ENCODE assay signal across 19 mouse cellular contexts in the genomic region with DNA sequence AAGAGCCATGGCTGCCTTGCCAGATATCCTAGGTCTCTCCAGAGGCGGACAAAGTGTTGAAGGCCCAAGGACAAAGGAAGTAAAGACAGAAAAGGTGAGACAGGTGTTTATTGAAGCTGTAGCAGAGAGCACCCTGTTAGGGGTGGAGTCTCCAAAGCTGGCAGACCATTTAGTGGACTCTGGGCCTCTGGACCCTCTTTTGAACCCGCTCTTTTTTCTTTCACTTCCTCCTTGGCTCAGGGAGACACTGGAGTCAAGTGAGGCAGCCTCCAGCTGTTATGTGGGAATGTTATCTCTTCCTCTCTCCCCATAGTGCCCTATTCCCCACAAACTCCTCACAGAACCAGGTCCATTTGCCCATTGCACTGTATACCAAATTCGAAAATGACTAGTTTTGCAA. TPM values are rescaled to one million over a fixed set of nuclear protein-coding genes. Genes with fewer than 3 reads are reported as not detected.
DNase-seq lines count a peak whose midpoint lies in the region; ATAC-seq and TF ChIP-seq lines count a peak whose summit lies in the region.
"Had no signal": no experiment of that assay in that cellular context is flagged by ENCODE, and none has a peak within 500 bp of the region (broad histone marks: within the 10 kb centered on the region; RNA-seq: fewer than 3 reads in every experiment).

No protein-coding gene starts in this region.

- peak overlapping the region; percentile 63 to 73 for H3K27ac ChIP-seq in heart, embryonic 14.5 days (replicated peaks in 1 of 2; ENCODE audit: control insufficient read depth in 1 of 2, insufficient read depth in 1 of 2, low read depth in 2 of 2, low read length in 2 of 2)
- peak overlapping the region; percentile 45 for H3K27ac ChIP-seq in liver, postnatal 0 days (ENCODE audit: low read depth)
- no peak overlapping the region for H3K27ac ChIP-seq in liver, embryonic 12.5 days
- H3K27ac ChIP-seq in heart, embryonic 15.5 days = peak overlapping the region; percentile 46
- H3K27ac ChIP-seq in intestine, embryonic 15.5 days = 0 out of 2 replicates have a peak overlapping the region, but pooled peaks have one; percentile 14
- H3K27ac ChIP-seq: midbrain, embryonic 10.5 days; neural tube, embryonic 15.5 days had no signal

- H3K4me2 ChIP-seq in heart, embryonic 14.5 days (ENCODE audit: low read length) = no peak overlapping the region
- no peak overlapping the region for H3K4me2 ChIP-seq in liver, postnatal 0 days (ENCODE audit: low read depth, low read length)
- H3K4me2 ChIP-seq in liver, embryonic 12.5 days = no peak overlapping the region
- no peak overlapping the region for H3K4me2 ChIP-seq in heart, embryonic 15.5 days
- no peak overlapping the region for H3K4me2 ChIP-seq in intestine, embryonic 15.5 days (replicated peaks)
- H3K4me2 ChIP-seq: neural tube, embryonic 15.5 days had no signal

- H3K36me3 ChIP-seq in heart, embryonic 14.5 days (ENCODE audit: control insufficient read depth, insufficient read depth, low read length) = no peaks in the 10 kb centered on the region
- no peaks in the 10 kb centered on the region for H3K36me3 ChIP-seq in liver, postnatal 0 days (replicated peaks; ENCODE audit: insufficient read depth, low read length)
- H3K36me3 ChIP-seq in liver, embryonic 12.5 days = no peaks in the 10 kb centered on the region
- no peaks in the 10 kb centered on the region for H3K36me3 ChIP-seq in heart, embryonic 15.5 days
- H3K36me3 ChIP-seq in intestine, embryonic 15.5 days = no peaks in the 10 kb centered on the region
- H3K36me3 ChIP-seq: forebrain, embryonic 10.5 days; G1E; midbrain, embryonic 10.5 days; neural tube, embryonic 15.5 days had no signal

- H3K9me3 ChIP-seq in heart, embryonic 14.5 days (ENCODE audit: control insufficient read depth, low read length) = no peaks in the 10 kb centered on the region
- H3K9me3 ChIP-seq in liver, postnatal 0 days (ENCODE audit: low read length) = no peaks in the 10 kb centered on the region
- no peaks in the 10 kb centered on the region for H3K9me3 ChIP-seq in liver, embryonic 12.5 days (replicated peaks)
- no peaks in the 10 kb centered on the region for H3K9me3 ChIP-seq in heart, embryonic 15.5 days (replicated peaks)
- H3K9me3 ChIP-seq in intestine, embryonic 15.5 days = no peaks in the 10 kb centered on the region
- H3K9me3 ChIP-seq: forebrain, embryonic 10.5 days; G1E; midbrain, embryonic 10.5 days; neural tube, embryonic 15.5 days had no signal

- intact Hi-C loops in heart, postnatal 14 days (cut with DNase I) = no loop called here

- H3K4me1 ChIP-seq in heart, embryonic 14.5 days (ENCODE audit: control insufficient read depth in 2 of 2, insufficient read depth in 2 of 2, low read length in 2 of 2) = peaks cover 11 to 15% of the 10 kb centered on the region in 2 experiments
- H3K4me1 ChIP-seq in liver, postnatal 0 days (ENCODE audit: insufficient read depth) = peaks cover 24% of the 10 kb centered on the region
- peaks cover 30% of the 10 kb centered on the region for H3K4me1 ChIP-seq in liver, embryonic 12.5 days
- H3K4me1 ChIP-seq in heart, embryonic 15.5 days (replicated peaks) = peaks cover 35% of the 10 kb centered on the region
- peaks cover 23% of the 10 kb centered on the region for H3K4me1 ChIP-seq in intestine, embryonic 15.5 days (replicated peaks)

- TF ChIP-seq CTCF in liver, postnatal 0 days (IDR thresholded peaks at IDR 0.05; ENCODE audit: low read depth) = no peak

- no peak for TF ChIP-seq EP300 in liver, postnatal 0 days (IDR thresholded peaks at IDR 0.05; ENCODE audit: low read depth)

- ATAC-seq in heart, embryonic 14.5 days (ENCODE audit: insufficient number of reproducible peaks, insufficient read depth, low FRiP score, low read depth) = no peak
- no peak for ATAC-seq in liver, postnatal 0 days
- ATAC-seq in liver, embryonic 12.5 days = no peak
- ATAC-seq in heart, embryonic 15.5 days (replicated peaks; ENCODE audit: insufficient number of reproducible peaks, insufficient read depth, low FRiP score, low read depth) = no peak
- peak; percentile 36; the same call in 1 of the 2 replicates for ATAC-seq in intestine, embryonic 15.5 days
- ATAC-seq: hindbrain, embryonic 16.5 days had no signal

- no peaks in the 10 kb centered on the region for H3K27me3 ChIP-seq in heart, embryonic 14.5 days (ENCODE audit: control insufficient read depth, insufficient read depth, low read length)
- H3K27me3 ChIP-seq in liver, postnatal 0 days (ENCODE audit: insufficient read depth, low read length) = no peaks in the 10 kb centered on the region
- no peaks in the 10 kb centered on the region for H3K27me3 ChIP-seq in liver, embryonic 12.5 days (replicated peaks)
- no peaks in the 10 kb centered on the region for H3K27me3 ChIP-seq in heart, embryonic 15.5 days
- no peaks in the 10 kb centered on the region for H3K27me3 ChIP-seq in intestine, embryonic 15.5 days (replicated peaks)
- H3K27me3 ChIP-seq: neural tube, embryonic 15.5 days had no signal

- H3K9ac ChIP-seq in heart, embryonic 14.5 days (ENCODE audit: low read length) = no peak overlapping the region
- H3K9ac ChIP-seq in liver, postnatal 0 days (replicated peaks) = no peak overlapping the region
- H3K9ac ChIP-seq in liver, embryonic 12.5 days = no peak overlapping the region
- H3K9ac ChIP-seq in heart, embryonic 15.5 days = no peak overlapping the region
- no peak overlapping the region for H3K9ac ChIP-seq in intestine, embryonic 15.5 days
- H3K9ac ChIP-seq: neural tube, embryonic 15.5 days had no signal

- 63% methylated on average over 3 of the region's 3 CpGs for WGBS in heart, embryonic 14.5 days
- 68% methylated on average over 3 of the region's 3 CpGs for WGBS in liver, postnatal 0 days (ENCODE audit: insufficient replicate concordance)
- 48% methylated on average over 3 of the region's 3 CpGs for WGBS in liver, embryonic 12.5 days (ENCODE audit: insufficient replicate concordance)
- WGBS in heart, embryonic 15.5 days = 69% methylated on average over 3 of the region's 3 CpGs
- 63% methylated on average over 3 of the region's 3 CpGs for WGBS in intestine, embryonic 15.5 days

- H3K4me3 ChIP-seq in heart, embryonic 14.5 days (ENCODE audit: control insufficient read depth in 1 of 2, insufficient read depth in 1 of 2, low read depth in 1 of 2, low read length in 2 of 2) = no peak overlapping the region
- H3K4me3 ChIP-seq in liver, postnatal 0 days (ENCODE audit: low read depth, low read length) = no peak overlapping the region
- H3K4me3 ChIP-seq in liver, embryonic 12.5 days = no peak overlapping the region
- H3K4me3 ChIP-seq in heart, embryonic 15.5 days = no peak overlapping the region
- no peak overlapping the region for H3K4me3 ChIP-seq in intestine, embryonic 15.5 days (replicated peaks)
- H3K4me3 ChIP-seq: forebrain, embryonic 10.5 days; midbrain, embryonic 10.5 days; neural tube, embryonic 15.5 days had no signal

- DNase-seq in heart, postnatal 14 days = no peak
- DNase-seq in liver, postnatal 0 days = no peak
- DNase-seq in cerebellum, adult 18-20 months = no peak
- no peak for DNase-seq in thymus, postnatal 25 days
- DNase-seq: cerebellum, adult 9-10 months; right cerebral cortex, postnatal 4 days had no signal

RNA-seq across cellular contexts. Expression of a gene that starts 9.0 kb away (rescaled TPM):
- polyA plus RNA-seq in heart, embryonic 14.5 days (2014; fragmentation: Nextera tagmentation; extraction: Ambion mirVana) = 0.39 TPM in 1 of 2 replicates, not detected in the other
- under 1 TPM; 0.80 to 0.84 TPM for total RNA-seq in heart, postnatal 14 days (2021)
- polyA plus RNA-seq in liver, postnatal 0 days (2015; fragmentation: Nextera tagmentation; extraction: Ambion mirVana) = 0.11 TPM in 1 of 2 replicates, not detected in the other
- 0.10 TPM in 1 of 2 replicates, not detected in the other for polyA plus RNA-seq in liver, embryonic 12.5 days (2016; fragmentation: Nextera tagmentation; extraction: Ambion mirVana)
- polyA plus RNA-seq in heart, embryonic 15.5 days (2015; fragmentation: Nextera tagmentation; extraction: Ambion mirVana) = 0.13 TPM in 1 of 2 replicates, not detected in the other
- 1.6 and 2.4 TPM in 2 replicates for polyA plus RNA-seq in intestine, embryonic 15.5 days (2015; fragmentation: Nextera tagmentation; extraction: Ambion mirVana)
- total RNA-seq: granulocyte monocyte progenitor cell, adult 5-6 weeks; layer of hippocampus, adult 18-20 months had no signal
- polyA plus RNA-seq: forebrain, embryonic 10.5 days; frontal cortex, adult 2 months; G1E; hindbrain, embryonic 16.5 days; limb, embryonic 11.5 days; neural tube, embryonic 15.5 days had no signal

RNA-seq across cellular contexts. Expression of a gene that starts 31.6 kb away (rescaled TPM):
- polyA plus RNA-seq in heart, embryonic 14.5 days (2014; fragmentation: Nextera tagmentation; extraction: Ambion mirVana) = 84.8 and 89.7 TPM in 2 replicates
- 10 to 100 TPM; 46.0 to 47.1 TPM for total RNA-seq in heart, postnatal 14 days (2021)
- 34.2 and 34.6 TPM in 2 replicates for polyA plus RNA-seq in liver, postnatal 0 days (2015; fragmentation: Nextera tagmentation; extraction: Ambion mirVana)
- 77.3 and 79.2 TPM in 2 replicates for polyA plus RNA-seq in liver, embryonic 12.5 days (2016; fragmentation: Nextera tagmentation; extraction: Ambion mirVana)
- 88.3 and 103 TPM in 2 replicates for polyA plus RNA-seq in heart, embryonic 15.5 days (2015; fragmentation: Nextera tagmentation; extraction: Ambion mirVana)
- 125 and 126 TPM in 2 replicates for polyA plus RNA-seq in intestine, embryonic 15.5 days (2015; fragmentation: Nextera tagmentation; extraction: Ambion mirVana)

RNA-seq across cellular contexts. Expression of a gene that starts 46.2 kb away (rescaled TPM):
- 23.4 and 24.1 TPM in 2 replicates for polyA plus RNA-seq in heart, embryonic 14.5 days (2014; fragmentation: Nextera tagmentation; extraction: Ambion mirVana)
- 10 to 100 TPM; 51.4 to 58.7 TPM for total RNA-seq in heart, postnatal 14 days (2021)
- polyA plus RNA-seq in liver, postnatal 0 days (2015; fragmentation: Nextera tagmentation; extraction: Ambion mirVana) = 3.3 and 3.7 TPM in 2 replicates
- 10.5 and 11.3 TPM in 2 replicates for polyA plus RNA-seq in liver, embryonic 12.5 days (2016; fragmentation: Nextera tagmentation; extraction: Ambion mirVana)
- 8.9 and 10.6 TPM in 2 replicates for polyA plus RNA-seq in heart, embryonic 15.5 days (2015; fragmentation: Nextera tagmentation; extraction: Ambion mirVana)
- 10.1 and 11.3 TPM in 2 replicates for polyA plus RNA-seq in intestine, embryonic 15.5 days (2015; fragmentation: Nextera tagmentation; extraction: Ambion mirVana)
